Mouse (Mus musculus) stomach, postnatal 0 days (tissue): Measurements from ENCODE around the gene Ptdss2. TPM values are rescaled to one million over a fixed set of nuclear protein-coding genes. Genes with fewer than 3 reads are reported as not detected.

Experiments
- ATAC-seq: fragments of 200-750 bp; cut with Nextera tagmentation; 2 replicates; pipeline ENCODE4 v1.8.0; 2017; ENCODE audit not compliant: low FRiP score, low TSS enrichment
- DNase-seq: peaks from one replicate; pipeline ENCODE4 v3.0.0-alpha.2; 2016; ENCODE audit warnings: low spot score
- H3K27ac ChIP-seq: fragments of 300-500 bp; sonication (generic); replicated peaks from 2 replicates; pipeline ENCODE4 v1.5.1; 2014; ENCODE audit warnings: mild to moderate bottlenecking, control low read depth
- H3K27me3 ChIP-seq: fragments of 300-500 bp; sonication (generic); 2 replicates; pipeline ENCODE4 v1.6.1; 2014; ENCODE audit warnings: low read length; ENCODE audit not compliant: control insufficient read depth, insufficient read depth
- H3K36me3 ChIP-seq: fragments of 300-500 bp; sonication (generic); 2 replicates; pipeline ENCODE4 v1.6.1; 2014; ENCODE audit warnings: low read length, mixed read lengths; ENCODE audit not compliant: control insufficient read depth, insufficient read depth
- H3K4me1 ChIP-seq: fragments of 300-500 bp; sonication (generic); replicated peaks from 2 replicates; pipeline ENCODE4 v1.6.1; 2014; ENCODE audit warnings: antibody characterized with exemption; ENCODE audit not compliant: control insufficient read depth, insufficient read depth
- H3K4me2 ChIP-seq: fragments of 300-500 bp; sonication (generic); replicated peaks from 2 replicates; pipeline ENCODE4 v1.6.1; 2014; ENCODE audit warnings: low read depth, mild to moderate bottlenecking, control low read depth, moderate library complexity
- H3K4me3 ChIP-seq: fragments of 300-500 bp; sonication (generic); 2 replicates; pipeline ENCODE4 v1.5.1; 2014; ENCODE audit warnings: low read depth, low read length, control low read depth
- H3K9ac ChIP-seq: fragments of 300-500 bp; sonication (generic); 2 replicates; pipeline ENCODE4 v1.6.1; 2014; ENCODE audit warnings: mild to moderate bottlenecking, low read length, control low read depth, mixed read lengths
- H3K9me3 ChIP-seq: fragments of 300-500 bp; sonication (generic); 2 replicates; pipeline ENCODE4 v1.6.1; 2016; ENCODE audit warnings: low read length; ENCODE audit not compliant: control insufficient read depth
- CTCF ChIP-seq: IDR thresholded peaks from 2 replicates; pipeline ENCODE4 v1.5.1; 2016; ENCODE audit warnings: antibody characterized with exemption, low read depth, mild to moderate bottlenecking, moderate library complexity
- EP300 ChIP-seq: optimal IDR thresholded peaks from 2 replicates; pipeline ENCODE3; 2016; ENCODE audit warnings: antibody characterized with exemption
- WGBS: fragments of 180-500 bp; shearing (Covaris S2); extraction: QIAGEN DNeasy Blood & Tissue Kit; methylation state at CpG from one replicate; pipeline ENCODE4 v1.1.7; 2014; 5-methylcytosine and 5-hydroxymethylcytosine counted together
- polyA plus RNA-seq: library from polyadenylated mRNA; unstranded; fragments of >200 nt; fragmentation: Nextera tagmentation; extraction: Ambion mirVana; gene quantifications from 2 replicates; pipeline ENCODE4 v1.2.1, GENCODE M21; 2015

Ptdss2 gene
- polyA plus RNA-seq, 1 experiment from 2014 or later, result 22.9 TPM

GRCm38 (mm10) chr7:141192776-141193347, 70.7 kb downstream of the Ptdss2 start:
- H3K27ac ChIP-seq, result peak overlapping the region; percentile 91

GRCm38 (mm10) chr7:141193348-141193856, 71.2 kb downstream of the Ptdss2 start:
- Histone ChIP-seq H3K4me3 (peak overlapping the region; percentile 76), H3K4me2 (peak overlapping the region; percentile 87), H3K9ac (peak overlapping the region; percentile 97), H3K36me3 (peaks cover 26% of the 10 kb centered on the region), H3K4me1 (peaks cover 6% of the 10 kb centered on the region; the same call in 1 of the 2 replicates), H3K9me3 (no peaks in the 10 kb centered on the region), H3K27ac (peak overlapping the region; percentile 91), H3K27me3 (no peaks in the 10 kb centered on the region)
- TF ChIP-seq CTCF, result no peak
- peak; percentile 77 for TF ChIP-seq EP300
- WGBS, result under 1% methylated on average over 35 of the region's 43 CpGs
- DNase-seq, result peak; percentile 70
- ATAC-seq, result peak; percentile 21

More at GRCm38 (mm10) chr7:141192776-141193347, 70.7 kb downstream of the Ptdss2 start:
- Histone ChIP-seq H3K4me3 (peak overlapping the region; percentile 76), H3K27me3 (no peaks in the 10 kb centered on the region), H3K4me2 (peak overlapping the region; percentile 87), H3K9ac (peak overlapping the region; percentile 97), H3K36me3 (peaks cover 26% of the 10 kb centered on the region), H3K4me1 (peaks cover 6% of the 10 kb centered on the region; the same call in 1 of the 2 replicates), H3K9me3 (no peaks in the 10 kb centered on the region)
- 23% methylated on average over 12 of the region's 12 CpGs for WGBS
- TF ChIP-seq EP300, result no peak
- no peak for TF ChIP-seq CTCF
- no peak for DNase-seq
- no peak for ATAC-seq

DNA sequence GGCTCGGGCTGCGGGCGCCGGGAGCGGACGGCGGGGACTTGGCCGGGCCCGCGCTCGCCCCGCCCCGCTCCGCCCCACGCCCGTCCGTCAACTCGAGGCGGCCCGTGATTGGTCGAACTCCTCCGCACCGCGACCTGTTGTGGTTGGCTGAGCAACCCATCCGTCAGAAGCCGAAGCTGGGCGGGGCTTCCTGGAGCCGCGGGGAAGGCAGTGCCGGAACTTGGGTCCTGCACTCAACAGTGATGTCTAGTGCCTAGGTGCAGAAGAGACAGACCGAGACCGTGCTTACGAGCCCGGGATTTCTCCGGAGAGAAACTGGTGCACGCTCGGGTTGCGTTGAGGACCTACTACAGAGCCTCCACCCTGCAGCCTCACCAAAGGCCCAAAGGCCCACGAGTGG, 71.8 kb downstream of the Ptdss2 start, which contains the start of the genes Hras and Lrrc56:
Hras (minus strand) TSS at position 58 of the 400 bp plus-strand sequence.
Lrrc56 (plus strand) TSS at position 210 of the 400 bp plus-strand sequence.
- WGBS, result under 1% methylated on average over 26 of the region's 39 CpGs
- TF ChIP-seq EP300 (no peak), CTCF (no peak)
- Histone ChIP-seq H3K4me3 (peak within 1 kb of the TSS; percentile 76), H3K36me3 (peaks cover 26% of the 10 kb centered on the region), H3K27me3 (no peaks in the 10 kb centered on the region), H3K9me3 (no peaks in the 10 kb centered on the region), H3K9ac (peak within 1 kb of the TSS; percentile 97), H3K4me1 (peaks cover 6% of the 10 kb centered on the region; the same call in 1 of the 2 replicates), H3K27ac (peak within 1 kb of the TSS; percentile 91), H3K4me2 (peak within 1 kb of the TSS; percentile 90)
- DNase-seq (peak; percentile 99), ATAC-seq (peak; percentile 95)

GRCm38 (mm10) chr7:141194409-141194808, 72.2 kb downstream of the Ptdss2 start:
- Histone ChIP-seq H3K27ac (peak overlapping the region; percentile 91), H3K4me2 (peak overlapping the region; percentile 90), H3K4me1 (peaks cover 6% of the 10 kb centered on the region; the same call in 1 of the 2 replicates), H3K9ac (peak overlapping the region; percentile 62), H3K4me3 (peak overlapping the region; percentile 76), H3K27me3 (no peaks in the 10 kb centered on the region), H3K9me3 (no peaks in the 10 kb centered on the region), H3K36me3 (peaks cover 25% of the 10 kb centered on the region)
- WGBS, result 0% methylated on average over 23 of the region's 23 CpGs
- DNase-seq (no peak), ATAC-seq (no peak)
- no peak for TF ChIP-seq CTCF
- TF ChIP-seq EP300, result no peak

DNA sequence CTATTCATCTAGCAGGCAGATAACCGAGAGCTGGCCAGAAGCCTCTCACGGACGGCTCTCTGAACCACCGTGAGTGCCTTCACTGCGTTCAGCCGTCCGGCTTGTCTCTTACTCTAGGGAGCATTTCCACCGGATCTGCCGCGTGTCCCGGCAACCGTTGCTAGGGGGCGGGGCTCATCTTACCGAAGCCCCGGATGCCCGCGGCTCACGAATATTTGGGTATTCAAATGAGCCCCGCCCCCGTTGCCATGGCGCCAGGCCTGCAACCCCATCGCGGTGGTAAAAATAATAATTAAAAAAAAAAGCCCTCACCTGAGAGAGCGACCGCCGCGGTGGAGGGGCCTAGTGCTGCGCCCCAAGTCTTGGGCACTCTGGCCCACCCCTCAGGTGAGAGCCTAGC, 72.6 kb downstream of the Ptdss2 start:
- H3K27me3 ChIP-seq, result no peaks in the 10 kb centered on the region
- under 1% methylated on average over 28 of the region's 28 CpGs for WGBS

GRCm38 (mm10) chr7:141195754-141196153, 73.6 kb downstream of the Ptdss2 start:
- Histone ChIP-seq H3K9ac (no peak overlapping the region), H3K27me3 (no peaks in the 10 kb centered on the region), H3K36me3 (peaks cover 11% of the 10 kb centered on the region), H3K27ac (no peak overlapping the region), H3K4me3 (no peak overlapping the region), H3K9me3 (no peaks in the 10 kb centered on the region), H3K4me1 (peaks cover 6% of the 10 kb centered on the region; the same call in 1 of the 2 replicates), H3K4me2 (peak overlapping the region; percentile 90; the same call in 1 of the 2 replicates)
- 72% methylated on average over 2 of the region's 2 CpGs for WGBS
- no peak for TF ChIP-seq CTCF
- no peak for TF ChIP-seq EP300
- no peak for ATAC-seq
- DNase-seq, result no peak

More for the DNA sequence above, 72.6 kb downstream of the Ptdss2 start:
- Histone ChIP-seq H3K36me3 (peaks cover 21% of the 10 kb centered on the region), H3K4me1 (peaks cover 6% of the 10 kb centered on the region; the same call in 1 of the 2 replicates), H3K9ac (peak overlapping the region; percentile 62), H3K4me3 (peak overlapping the region; percentile 76), H3K4me2 (peak overlapping the region; percentile 90), H3K27ac (peak overlapping the region; percentile 91; the same call in 1 of the 2 replicates), H3K9me3 (no peaks in the 10 kb centered on the region)
- ATAC-seq (no peak), DNase-seq (peak; percentile 92)
- TF ChIP-seq EP300, result no peak
